Mouse (Mus musculus) MEL (cell line): ENCODE measurements around the gene Ubtf.

Source experiments
- CTCF ChIP-seq, 3 experiments: IDR thresholded peaks in 2 of 3; conservative IDR thresholded peaks in 1 of 3; 2 replicates each; pipeline ENCODE4 v1.5.1; 2011 to 2012; ENCODE audit warnings: low read length in 3 of 3, low read depth in 2 of 3, mild to moderate bottlenecking in 2 of 3, improper control_type of control experiment in 1 of 3, inconsistent platforms in 1 of 3, mixed read lengths in 1 of 3, moderate library complexity in 1 of 3; ENCODE audit not compliant: control insufficient read depth in 1 of 3, insufficient read depth in 1 of 3, poor library complexity in 1 of 3, severe bottlenecking in 1 of 3
- MAFK ChIP-seq: IDR thresholded peaks from 2 replicates; pipeline ENCODE4 v1.6.1; 2011; ENCODE audit warnings: low read depth, mild to moderate bottlenecking, low read length, improper control_type of control experiment, borderline replicate concordance
- MAX ChIP-seq: IDR thresholded peaks from 2 replicates; pipeline ENCODE4 v1.6.1; 2011; ENCODE audit warnings: low read length, improper control_type of control experiment
- MAZ ChIP-seq: IDR thresholded peaks from 2 replicates; pipeline ENCODE4 v1.6.1; 2012; ENCODE audit warnings: low read depth, mild to moderate bottlenecking, inconsistent platforms, low read length, improper control_type of control experiment
- RCOR1 ChIP-seq: IDR thresholded peaks from 2 replicates; pipeline ENCODE4 v1.6.1; 2012; ENCODE audit warnings: low read depth, mild to moderate bottlenecking, inconsistent platforms, low read length, improper control_type of control experiment
- TAL1 ChIP-seq: IDR thresholded peaks from 2 replicates; pipeline ENCODE4 v1.6.1; 2012; ENCODE audit warnings: mild to moderate bottlenecking, inconsistent platforms, low read length, moderate library complexity, mixed read lengths
- TCF12 ChIP-seq: IDR thresholded peaks from 2 replicates; pipeline ENCODE4 v1.6.1; 2014; ENCODE audit warnings: low read depth, mild to moderate bottlenecking, inconsistent platforms, low read length, improper control_type of control experiment, moderate library complexity

GRCm38 (mm10) chr11:102289511-102290100 lies 29.9 kb downstream of the Ubtf start:
- TF ChIP-seq MAX (no peak), TAL1 (no peak), MAFK (no peak), CTCF (IDR thresholded peaks at IDR 0.05 in 2 of 3, conservative IDR thresholded peaks at IDR 0.05 in 1 of 3; ENCODE audit: control insufficient read depth in 1 of 3, insufficient read depth in 1 of 3, low read depth in 2 of 3, low read length in 3 of 3, poor library complexity in 1 of 3, severe bottlenecking in 1 of 3) (no peak), MAZ (no peak), TCF12 (no peak), RCOR1 (no peak)
